7 mouse cellular contexts compared by ENCODE assay signal in the genomic region with DNA sequence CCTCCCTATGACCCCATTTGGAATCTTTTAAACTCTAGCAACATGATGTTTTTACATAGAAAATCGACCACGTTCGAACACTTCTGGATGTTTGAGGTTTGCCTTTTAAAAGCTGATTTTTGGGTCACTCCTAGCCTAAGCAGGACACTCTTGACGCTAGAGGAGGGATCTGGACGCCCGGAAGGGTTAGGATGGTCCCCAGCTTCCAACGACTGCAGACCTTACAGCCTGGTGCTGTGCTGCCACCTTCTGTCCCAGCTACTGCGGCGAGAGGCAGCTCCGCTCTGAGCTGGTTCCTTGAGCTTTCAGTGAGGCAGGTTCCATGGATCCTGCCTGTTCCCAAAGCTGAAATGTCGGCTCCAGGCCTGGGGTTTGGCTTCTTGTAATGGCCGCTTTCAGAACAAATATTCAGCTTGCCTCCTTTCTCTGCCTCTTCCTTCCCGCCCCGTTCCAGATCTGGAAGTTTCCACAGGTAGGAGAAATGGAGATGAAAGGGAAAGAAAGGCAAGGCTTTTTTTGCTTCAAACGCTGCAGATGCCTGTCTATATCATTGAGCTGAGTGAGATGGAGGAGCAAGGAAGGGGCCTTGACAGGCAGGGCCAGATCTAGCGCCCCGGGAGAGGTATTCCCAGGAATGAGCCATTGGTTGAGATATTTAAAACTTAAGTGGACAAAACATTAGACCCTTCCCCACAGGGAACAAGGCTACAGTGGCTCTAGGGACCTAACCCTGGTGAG.
A peak's percentile ranks its signal among the peaks of the same experiment; 100 is the strongest.
DNase-seq lines count a peak whose midpoint lies in the region; ATAC-seq lines count a peak whose summit lies in the region.

No protein-coding gene starts in this region.

- no peak overlapping the region for H3K4me3 ChIP-seq in intestine, embryonic 14.5 days (ENCODE audit: low read depth, low read length)
- H3K4me3 ChIP-seq in midbrain, embryonic 12.5 days: no peak overlapping the region

- H3K36me3 ChIP-seq in intestine, embryonic 14.5 days (ENCODE audit: control insufficient read depth, insufficient read depth, low read length): no peaks in the 10 kb centered on the region
- H3K36me3 ChIP-seq in midbrain, embryonic 12.5 days: no peaks in the 10 kb centered on the region
- no peaks in the 10 kb centered on the region for H3K36me3 ChIP-seq in splenic B cell, adult 2 months (ENCODE audit: control insufficient read depth, insufficient read depth, low read length, poor library complexity, severe bottlenecking)

- H3K27me3 ChIP-seq in intestine, embryonic 14.5 days (replicated peaks; ENCODE audit: control insufficient read depth, insufficient read depth, low read length): 0 out of 2 replicates have a peak, but pooled peaks cover 2% of the 10 kb centered on the region
- peaks cover 12% of the 10 kb centered on the region for H3K27me3 ChIP-seq in midbrain, embryonic 12.5 days
- no peaks in the 10 kb centered on the region for H3K27me3 ChIP-seq in splenic B cell, adult 2 months (ENCODE audit: control insufficient read depth, insufficient read depth, low read length, poor library complexity, severe bottlenecking)

- ATAC-seq in intestine, embryonic 14.5 days (replicated peaks; ENCODE audit: low FRiP score, low TSS enrichment, low read depth): peak; percentile 80
- peak; percentile 91 for ATAC-seq in midbrain, embryonic 12.5 days (ENCODE audit: low FRiP score, low read depth)

- DNase-seq in adrenal gland, postnatal 36 days: peak; percentile 72 to 85
- DNase-seq in embryo, embryonic 11.5 days (ENCODE audit: low read depth, low spot score): peak; percentile 58
- peak; percentile 43 to 78 for DNase-seq in gastrocnemius, postnatal 4 days (ENCODE audit: low spot score in 2 of 2)
- DNase-seq in intestine, embryonic 14.5 days (ENCODE audit: low spot score): peak; percentile 81
- peak; percentile 51 to 54 for DNase-seq in left cerebral cortex, adult 8-10 months (ENCODE audit: low spot score in 2 of 2)
- DNase-seq in splenic B cell, adult 2 months (ENCODE audit: low read depth, low spot score): peak; percentile 5

- H3K27ac ChIP-seq in intestine, embryonic 14.5 days (ENCODE audit: low read depth): no peak overlapping the region
- no peak overlapping the region for H3K27ac ChIP-seq in midbrain, embryonic 12.5 days (replicated peaks)

- H3K4me2 ChIP-seq in intestine, embryonic 14.5 days (ENCODE audit: low read length): 0 out of 2 replicates have a peak overlapping the region, but pooled peaks have one; percentile 12
- H3K4me2 ChIP-seq in midbrain, embryonic 12.5 days (replicated peaks): peak overlapping the region; percentile 27; the same call in 1 of the 2 replicates

- H3K4me1 ChIP-seq in intestine, embryonic 14.5 days (replicated peaks; ENCODE audit: control insufficient read depth, insufficient read depth, low read length): peaks cover 11% of the 10 kb centered on the region; the same call in 1 of the 2 replicates
- H3K4me1 ChIP-seq in midbrain, embryonic 12.5 days: peaks cover 29% of the 10 kb centered on the region

- H3K9me3 ChIP-seq in intestine, embryonic 14.5 days (ENCODE audit: control insufficient read depth, low read length): no peaks in the 10 kb centered on the region
- H3K9me3 ChIP-seq in midbrain, embryonic 12.5 days: no peaks in the 10 kb centered on the region

- no peak overlapping the region for H3K9ac ChIP-seq in intestine, embryonic 14.5 days (ENCODE audit: low read length)
- H3K9ac ChIP-seq in midbrain, embryonic 12.5 days (replicated peaks): no peak overlapping the region

- 17% methylated on average over 17 of the region's 17 CpGs for WGBS in intestine, embryonic 14.5 days
- 12% methylated on average over 17 of the region's 17 CpGs for WGBS in midbrain, embryonic 12.5 days

Comparison
In these comparisons a context has a peak if more than half of its experiments do, and no peak if none do; other contexts are left out.
1. DNase-seq: peak in every context shown above with its lines; median percentile 81 in intestine, embryonic 14.5 days; 78 in adrenal gland, postnatal 36 days; 60 in gastrocnemius, postnatal 4 days; 58 in embryo, embryonic 11.5 days; 52 in left cerebral cortex, adult 8-10 months; 5 in splenic B cell, adult 2 months.